Mouse (Mus musculus) T-helper 17 cell (primary cell): ENCODE measurements at regions not wholly inside any gene's neighbourhood (a gene's known extent, or its start where the extent isn't known, plus 50 kb on each side); places are given as distances from the start of the nearest gene placed in this dataset.
"Not testable (repeated sequence)": the region's sequence is repeated elsewhere in the genome, so short reads cannot be mapped to it uniquely, and the experiment has no call there.

ENCODE experiments used
- in situ Hi-C, 2 experiments: fragments of 300-600 bp; cut with MboI, MseI; formaldehyde crosslinking; loops; 1 replicate in 1 of 2; 2 replicates in 1 of 2; pipeline ENCODE4 v1.15.1; 2025; ENCODE audit warnings: high pct_unique_total_duplicates in 2 of 2

GRCm38 (mm10) chr3:4744003-4744402 lies 1006.6 kb upstream of the Gm8797 start:
- in situ Hi-C loops = no loop called here

DNA sequence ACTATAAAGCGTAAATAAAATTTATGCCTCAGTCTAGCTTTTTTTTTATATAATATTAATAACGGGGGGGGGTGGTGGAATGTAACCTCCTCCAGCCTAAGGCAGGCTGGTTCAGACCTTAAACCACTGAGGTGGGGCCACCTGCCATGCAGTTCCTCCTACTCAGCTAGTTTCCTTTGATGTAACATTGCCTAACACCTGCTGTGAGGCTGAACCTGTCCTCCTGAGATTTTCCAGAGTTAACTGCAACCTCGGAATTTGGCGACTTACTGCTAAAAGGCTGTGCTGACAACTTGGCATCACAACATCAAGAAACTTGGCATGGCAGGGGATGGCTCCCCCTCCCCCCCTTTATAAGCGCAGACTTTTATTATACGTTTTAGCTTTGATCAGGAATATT lies 1006.0 kb upstream of the Gm8797 start:
- in situ Hi-C loops = no loop called here

DNA sequence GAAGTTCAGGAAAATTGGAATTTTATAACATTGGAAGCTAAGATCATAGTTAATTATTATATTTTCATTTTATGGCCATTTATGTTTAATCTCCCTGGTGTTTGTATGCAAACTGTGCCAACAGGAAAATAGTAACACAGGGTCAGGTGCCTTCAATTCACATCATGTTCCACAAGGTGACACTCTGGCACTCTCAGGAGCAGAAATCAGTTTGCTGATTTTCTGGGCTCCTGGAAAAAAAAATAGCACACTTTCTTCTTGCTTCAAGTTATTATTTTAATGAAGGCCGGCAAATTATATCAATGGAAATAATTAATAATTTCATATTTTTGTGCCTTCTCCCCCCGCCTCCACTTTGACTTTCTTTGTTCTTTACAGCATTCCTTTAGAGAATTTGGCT lies 994.5 kb upstream of the Gm8797 start:
- in situ Hi-C loops = no loop called here

DNA sequence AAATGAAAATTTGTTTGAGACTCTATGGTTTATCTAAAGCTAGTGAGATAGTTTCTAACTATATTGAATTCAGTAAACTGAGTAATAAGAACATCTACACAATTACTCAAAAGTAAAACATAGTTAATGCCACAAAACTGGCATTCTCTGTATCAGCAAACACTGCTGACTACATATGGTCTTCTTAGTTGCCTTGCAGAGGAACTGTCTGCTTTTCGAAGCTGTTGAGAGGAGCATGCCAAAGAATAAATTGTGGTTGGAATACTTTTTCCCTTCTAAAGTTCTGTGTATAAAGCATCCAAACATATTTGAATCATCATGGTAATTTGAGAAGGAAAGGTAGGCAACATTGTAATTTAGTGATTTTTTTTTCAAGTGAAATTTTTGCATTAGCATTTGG lies 993.5 kb upstream of the Gm8797 start:
- in situ Hi-C loops = no loop called here

GRCm38 (mm10) chr3:4763076-4763475 lies 987.5 kb upstream of the Gm8797 start:
- in situ Hi-C loops = no loop called here

- in situ Hi-C loops = no loop called here
Observed at GRCm38 (mm10) chr3:4776632-4777031, 974.0 kb upstream of the Gm8797 start.

- in situ Hi-C loops = loop anchor here in 1 of 2 experiments (10.0 kb wide), 1 partner anchor 1010 kb away; no protein-coding TSS in a partner anchor
Observed at GRCm38 (mm10) chr3:4785160-4785559, 965.4 kb upstream of the Gm8797 start.

- in situ Hi-C loops = loop anchor here in 1 of 2 experiments (10.0 kb wide), 1 partner anchor 822 kb away; no protein-coding TSS in a partner anchor
Observed at GRCm38 (mm10) chr3:4793141-4793540, 957.5 kb upstream of the Gm8797 start.

DNA sequence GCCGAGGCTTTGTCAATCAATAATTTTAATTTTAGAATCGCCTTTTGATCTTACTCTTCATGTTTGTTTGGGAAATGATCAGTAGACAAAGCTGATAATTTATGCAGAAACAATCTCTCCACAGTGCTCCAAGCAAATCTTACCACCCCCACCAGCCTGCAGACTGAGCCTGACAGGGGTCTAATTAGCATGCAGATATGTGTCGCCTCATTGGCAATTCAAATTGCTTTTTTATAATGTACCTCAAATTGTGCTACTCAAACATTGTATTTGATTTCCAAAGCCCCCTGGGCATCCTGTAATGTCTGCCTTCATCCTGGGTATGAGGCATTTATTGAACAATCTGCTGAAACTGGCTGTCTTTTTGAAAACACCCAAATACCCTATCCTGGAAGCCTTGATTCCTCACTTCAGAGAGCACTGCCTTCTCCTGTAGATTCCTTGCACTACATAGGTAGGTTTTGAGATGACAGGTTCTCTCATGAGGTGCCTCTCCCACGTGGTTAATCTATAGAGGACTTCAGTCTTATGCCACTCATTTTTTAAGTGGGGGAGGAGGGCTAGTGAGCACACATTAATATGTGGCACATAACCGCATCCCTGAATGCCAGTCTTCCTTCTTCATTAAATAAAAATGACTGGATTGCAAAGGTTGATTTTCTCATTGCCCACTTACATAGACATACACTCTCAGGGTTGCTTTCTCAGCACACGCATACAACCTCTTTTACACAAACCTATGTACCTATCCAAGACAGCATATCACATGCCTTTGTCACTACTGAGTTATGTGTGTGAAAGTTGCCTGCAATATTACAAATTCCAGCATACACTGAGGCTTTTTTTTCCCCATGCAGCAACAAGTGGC lies 954.3 kb upstream of the Gm8797 start:
- in situ Hi-C loops = loop anchor here in 1 of 2 experiments (10.0 kb wide), 1 partner anchor 819 kb away; no protein-coding TSS in a partner anchor

DNA sequence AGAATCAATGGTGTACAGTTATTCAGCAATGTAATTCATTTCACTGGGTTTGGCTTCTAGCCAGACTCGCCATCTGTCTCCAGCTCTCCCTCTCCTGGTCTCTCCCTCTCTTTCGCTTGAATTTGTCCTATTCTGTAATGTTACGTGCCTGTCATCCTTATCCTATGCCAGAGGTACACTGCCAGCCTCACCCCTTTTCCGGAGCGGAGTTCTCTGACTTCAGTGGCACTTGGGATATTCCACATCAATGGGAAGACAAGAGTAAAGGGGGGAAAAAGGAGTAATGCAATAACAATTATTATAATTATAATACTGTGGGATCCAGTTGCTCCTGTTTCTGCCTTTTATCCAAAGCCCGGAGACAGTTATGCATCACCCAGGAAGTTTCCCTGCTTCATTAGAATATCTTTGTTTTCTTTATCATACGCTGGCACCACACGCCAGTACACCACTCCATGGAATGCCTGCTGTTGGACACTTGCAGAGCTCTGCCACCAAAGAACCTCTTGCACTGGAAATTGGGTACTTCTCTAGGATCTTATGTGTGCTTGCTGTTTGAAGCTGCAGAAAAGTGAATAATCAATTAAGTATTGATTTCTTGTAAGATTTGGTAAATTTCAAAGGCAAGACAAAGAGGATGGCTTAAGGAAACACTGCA lies 953.6 kb upstream of the Gm8797 start:
- in situ Hi-C loops = loop anchor here in 1 of 2 experiments (10.0 kb wide), 1 partner anchor 818 kb away; no protein-coding TSS in a partner anchor

- in situ Hi-C loops = loop anchor here in 1 of 2 experiments (10.0 kb wide), 1 partner anchor 817 kb away; no protein-coding TSS in a partner anchor
Observed at GRCm38 (mm10) chr3:4797567-4797940, 953.1 kb upstream of the Gm8797 start.

GRCm38 (mm10) chr3:4798366-4798765 lies 952.2 kb upstream of the Gm8797 start:
- in situ Hi-C loops = loop anchor here in 1 of 2 experiments (10.0 kb wide), 1 partner anchor 816 kb away; no protein-coding TSS in a partner anchor

GRCm38 (mm10) chr3:4834459-4834858 lies 916.1 kb upstream of the Gm8797 start:
- in situ Hi-C loops = no loop called here

DNA sequence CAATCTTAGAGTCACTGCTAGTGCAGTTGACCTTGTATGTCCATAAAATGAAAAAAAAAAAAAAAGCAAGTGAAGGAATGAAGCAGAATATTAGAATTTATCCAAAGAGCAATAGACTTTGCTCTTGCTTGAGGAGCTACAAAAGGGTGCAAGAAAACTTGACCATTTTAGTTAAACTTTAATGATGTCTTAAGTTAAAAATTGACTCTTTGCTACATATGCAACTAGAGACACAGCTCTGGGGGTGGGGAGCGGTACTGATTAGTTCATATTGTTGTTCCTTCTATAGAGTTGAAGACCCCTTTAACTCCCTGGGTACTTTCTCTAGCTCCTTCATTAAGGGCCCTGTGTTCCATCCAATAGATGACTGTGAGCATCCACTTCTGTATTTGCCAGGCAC lies 915.0 kb upstream of the Gm8797 start:
- in situ Hi-C loops = no loop called here

- in situ Hi-C loops = no loop called here
Observed at GRCm38 (mm10) chr3:4836888-4837287, 913.7 kb upstream of the Gm8797 start.

- in situ Hi-C loops = loop anchor here in 1 of 2 experiments (5.0 kb wide), 1 partner anchor 1057 kb away; no protein-coding TSS in a partner anchor
Observed at GRCm38 (mm10) chr3:4854958-4855566, 895.5 kb upstream of the Gm8797 start.

GRCm38 (mm10) chr3:4856571-4856970 lies 894.0 kb upstream of the Gm8797 start:
- in situ Hi-C loops = loop anchor here in 1 of 2 experiments (5.0 kb wide), 1 partner anchor 1056 kb away; no protein-coding TSS in a partner anchor

GRCm38 (mm10) chr3:4866226-4866625 lies 884.4 kb upstream of the Gm8797 start:
- in situ Hi-C loops = no loop called here

GRCm38 (mm10) chr3:4885916-4886315 lies 864.7 kb upstream of the Gm8797 start:
- in situ Hi-C loops = no loop called here

GRCm38 (mm10) chr3:4893108-4893507 lies 857.5 kb upstream of the Gm8797 start:
- in situ Hi-C loops = loop anchor here in 1 of 2 experiments (10.0 kb wide), 1 partner anchor 1932 kb away; no protein-coding TSS in a partner anchor

- in situ Hi-C loops = loop anchor here in 1 of 2 experiments (10.0 kb wide), 1 partner anchor 1929 kb away; no protein-coding TSS in a partner anchor
Observed at GRCm38 (mm10) chr3:4895811-4896210, 854.8 kb upstream of the Gm8797 start.

- in situ Hi-C loops = not testable (repeated sequence)
Observed at GRCm38 (mm10) chr3:4907556-4907955, 843.0 kb upstream of the Gm8797 start.
